Comparison of ENCODE assay signal across 11 mouse cellular contexts in genomic region chr13:97066649-97067550, GRCm38 (mm10). TPM values are rescaled to one million over a fixed set of nuclear protein-coding genes. Genes with fewer than 3 reads are reported as not detected.
A peak's percentile ranks its signal among the peaks of the same experiment; 100 is the strongest.
DNase-seq lines count a peak whose midpoint lies in the region; ATAC-seq lines count a peak whose summit lies in the region.
"Had no signal": no experiment of that assay in that cellular context is flagged by ENCODE, and none has a peak within 500 bp of the region (broad histone marks: within the 10 kb centered on the region; RNA-seq: fewer than 3 reads in every experiment).

Gene Fam169a, plus strand, starts transcription at chr13:97067286.

- H3K4me3 ChIP-seq in erythroblast, embryonic 14.5 days (replicated peaks), result peak within 1 kb of the TSS; percentile 72
- no peak within 1 kb of the TSS for H3K4me3 ChIP-seq in midbrain, embryonic 16.5 days (ENCODE audit: low read depth, low read length)
- H3K4me3 ChIP-seq: heart, embryonic 15.5 days; limb, embryonic 15.5 days had no signal

- H3K4me2 ChIP-seq in midbrain, embryonic 16.5 days (ENCODE audit: low read length), result no peak within 1 kb of the TSS
- H3K4me2 ChIP-seq: heart, embryonic 15.5 days; limb, embryonic 15.5 days had no signal

- intact Hi-C loops in left cerebral cortex, postnatal 10 days (cut with DNase I), result no loop called here

- H3K9ac ChIP-seq in midbrain, embryonic 16.5 days (ENCODE audit: low read depth, low read length), result no peak within 1 kb of the TSS
- H3K9ac ChIP-seq: heart, embryonic 15.5 days; limb, embryonic 15.5 days had no signal

- no peak for ATAC-seq in midbrain, embryonic 16.5 days

- 31% methylated on average over 15 of the region's 15 CpGs for WGBS in midbrain, embryonic 16.5 days

- no peak within 1 kb of the TSS for H3K27ac ChIP-seq in midbrain, embryonic 16.5 days (ENCODE audit: low read length)
- H3K27ac ChIP-seq: heart, embryonic 15.5 days; limb, embryonic 15.5 days had no signal

- no peak for DNase-seq in layer of hippocampus, adult 18-20 months (ENCODE audit: low spot score in 2 of 2)
- DNase-seq in layer of hippocampus, adult 11-12 months (ENCODE audit: low spot score), result no peak
- no peak for DNase-seq in left cerebral cortex, postnatal 10 days (ENCODE audit: extremely low spot score in 1 of 2, low spot score in 2 of 2)
- DNase-seq in right cerebral cortex, postnatal 25 days, result no peak
- DNase-seq in testis, postnatal 14 days (ENCODE audit: low spot score), result no peak
- DNase-seq in cerebellum, postnatal 4 days (ENCODE audit: low spot score in 2 of 2), result no peak

- H3K27me3 ChIP-seq in erythroblast, embryonic 14.5 days (ENCODE audit: control insufficient read depth), result peaks cover 17% of the 10 kb centered on the region
- peaks cover 3% of the 10 kb centered on the region for H3K27me3 ChIP-seq in midbrain, embryonic 16.5 days (ENCODE audit: control insufficient read depth, insufficient read depth, low read depth, low read length)

- no peaks in the 10 kb centered on the region for H3K9me3 ChIP-seq in erythroblast, embryonic 14.5 days (ENCODE audit: control insufficient read depth, low read length)
- no peaks in the 10 kb centered on the region for H3K9me3 ChIP-seq in midbrain, embryonic 16.5 days (replicated peaks; ENCODE audit: control insufficient read depth, low read length, poor library complexity, severe bottlenecking)
- H3K9me3 ChIP-seq: heart, embryonic 15.5 days; limb, embryonic 15.5 days had no signal

- H3K4me1 ChIP-seq in erythroblast, embryonic 14.5 days (ENCODE audit: control insufficient read depth), result peaks cover 83% of the 10 kb centered on the region
- no peaks in the 10 kb centered on the region for H3K4me1 ChIP-seq in midbrain, embryonic 16.5 days (ENCODE audit: control insufficient read depth, insufficient read depth, low read length)

- H3K36me3 ChIP-seq in erythroblast, embryonic 14.5 days (ENCODE audit: control insufficient read depth), result no peaks in the 10 kb centered on the region; the same call in 1 of the 2 replicates
- no peaks in the 10 kb centered on the region for H3K36me3 ChIP-seq in midbrain, embryonic 16.5 days (ENCODE audit: control insufficient read depth, insufficient read depth, low read length)
- H3K36me3 ChIP-seq: G1E; heart, embryonic 15.5 days; limb, embryonic 15.5 days had no signal

RNA-seq across cellular contexts. Expression of gene Fam169a, which starts in this region (rescaled TPM):
- 10 to 100 TPM; 40.9 to 43.1 TPM for total RNA-seq in layer of hippocampus, adult 18-20 months (2021)
- polyA plus RNA-seq in erythroblast, embryonic 14.5 days (2012), result 0.01 and 0.04 TPM in 2 replicates
- 10 to 100 TPM; 48.0 to 49.2 TPM for total RNA-seq in left cerebral cortex, postnatal 10 days (2021)
- 36.6 and 38.2 TPM in 2 replicates for polyA plus RNA-seq in midbrain, embryonic 16.5 days (2015; fragmentation: Nextera tagmentation; extraction: Ambion mirVana)
- polyA plus RNA-seq: G1E had no signal

Comparison
In these comparisons a context has a peak if more than half of its experiments do, and no peak if none do; other contexts are left out.
1. RNA of gene Fam169a (polyA plus RNA-seq): 36.6 to 38.2 TPM in midbrain, embryonic 16.5 days; 0.01 to 0.04 TPM in erythroblast, embryonic 14.5 days; every median in the first group is over 10 times any median in the second.